Mouse (Mus musculus) cerebellum, postnatal 14 days (tissue): ENCODE results near the gene Msl1.

Source experiments
- DNase-seq, 2 experiments: peaks; one replicate each; pipeline ENCODE4 v3.0.0; 2021; ENCODE audit warnings: mixed read lengths in 2 of 2

The Msl1 gene

DNA sequence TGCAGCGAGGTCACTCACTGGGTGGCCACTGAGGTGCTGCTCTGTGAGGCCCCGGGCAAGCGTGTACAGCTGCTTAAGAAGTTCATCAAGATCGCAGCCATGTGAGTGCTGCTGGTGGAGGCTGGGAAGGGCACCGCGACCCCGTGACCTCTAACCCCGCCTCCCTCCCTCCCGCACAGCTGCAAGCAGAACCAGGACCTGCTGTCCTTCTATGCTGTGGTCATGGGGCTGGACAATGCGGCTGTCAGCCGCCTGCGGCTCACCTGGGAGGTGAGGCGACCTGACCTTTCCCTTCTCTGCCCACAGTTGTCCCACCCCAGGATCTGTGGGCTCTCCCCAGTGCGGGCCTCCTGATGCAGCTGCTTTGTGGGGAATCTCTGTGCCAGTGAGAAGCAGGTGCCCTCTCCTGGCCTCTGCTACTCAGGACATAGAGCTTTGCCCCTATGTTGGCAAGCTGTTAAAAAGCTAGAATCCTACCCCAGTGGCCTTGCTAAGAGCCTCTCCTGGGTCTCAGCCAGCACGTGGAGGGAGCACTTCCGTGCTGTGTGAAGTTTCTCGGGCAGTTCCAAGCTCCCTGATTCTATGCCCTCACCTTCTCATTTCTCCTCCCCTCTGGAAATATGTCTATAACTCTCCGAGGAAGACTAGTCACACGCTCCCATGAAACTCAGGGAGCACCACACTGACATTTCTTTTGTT, 54.0 kb downstream of the Msl1 start:
- DNase-seq, result no peak

DNA sequence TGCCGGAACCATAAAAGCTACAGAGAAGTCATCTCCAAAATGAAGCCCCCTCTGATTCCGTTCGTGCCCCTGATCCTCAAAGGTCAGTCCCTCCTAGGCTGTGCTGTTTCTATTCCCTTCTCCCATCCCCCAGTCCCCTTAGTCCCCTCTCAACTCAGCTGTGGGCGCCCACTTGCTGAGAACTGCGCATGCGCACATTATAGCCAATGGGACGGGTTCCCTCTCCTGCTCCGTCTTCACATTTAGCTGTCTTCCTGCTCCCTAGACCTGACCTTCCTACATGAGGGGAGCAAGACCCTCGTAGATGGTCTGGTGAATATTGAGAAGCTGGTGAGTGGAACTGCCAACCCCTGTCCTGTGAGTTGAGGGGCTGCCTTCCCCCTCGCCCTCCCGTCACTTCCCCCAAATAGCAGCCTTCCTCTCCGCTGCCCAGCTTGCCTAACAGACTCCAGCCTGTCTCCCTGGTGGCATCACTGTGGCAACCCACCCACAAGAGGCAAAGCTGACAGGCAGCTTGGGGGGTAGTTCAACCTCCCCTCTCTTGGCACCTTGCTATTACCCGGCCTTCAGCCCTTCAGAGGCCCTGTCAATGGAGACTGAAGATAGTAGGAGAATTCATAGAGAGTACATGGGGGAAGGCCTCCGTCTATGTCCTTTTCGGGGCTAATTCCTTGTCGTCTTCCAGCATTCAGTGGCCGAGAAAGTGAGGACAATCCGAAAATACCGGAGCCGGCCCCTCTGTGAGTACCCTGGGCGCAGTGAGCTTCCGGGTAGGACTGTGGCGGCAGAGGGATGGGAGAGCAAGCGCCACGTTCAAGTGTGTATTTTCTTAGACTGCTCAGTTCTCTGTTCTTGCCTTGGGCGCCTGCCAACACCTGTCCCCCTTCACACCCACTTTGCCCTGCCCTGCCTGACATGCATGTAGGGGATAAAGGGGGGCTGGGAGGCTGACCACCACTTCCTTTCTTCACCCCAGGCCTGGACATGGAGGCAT, 55.1 kb downstream of the Msl1 start:
- DNase-seq, result peak; percentile 53 to 70

DNA sequence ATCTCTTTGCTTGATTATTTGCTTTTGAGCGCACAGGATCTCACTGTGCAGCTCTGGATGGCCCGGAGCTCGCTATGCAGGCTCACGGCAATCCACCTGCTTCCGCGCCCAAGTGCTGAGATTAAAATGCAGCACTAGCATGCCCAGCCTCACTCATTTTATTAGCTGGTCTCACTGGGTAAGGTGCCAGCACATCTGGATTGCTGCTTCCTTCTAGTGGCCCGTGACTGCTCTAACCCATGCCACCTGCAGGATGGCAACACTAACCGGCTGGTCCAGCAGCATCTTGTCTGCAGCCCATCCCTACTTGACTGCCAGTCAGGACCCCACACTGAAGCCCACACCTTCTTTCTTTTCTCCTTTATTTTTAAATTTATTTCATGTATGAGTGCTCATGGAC, 58.8 kb downstream of the Msl1 start:
- no peak for DNase-seq

DNA sequence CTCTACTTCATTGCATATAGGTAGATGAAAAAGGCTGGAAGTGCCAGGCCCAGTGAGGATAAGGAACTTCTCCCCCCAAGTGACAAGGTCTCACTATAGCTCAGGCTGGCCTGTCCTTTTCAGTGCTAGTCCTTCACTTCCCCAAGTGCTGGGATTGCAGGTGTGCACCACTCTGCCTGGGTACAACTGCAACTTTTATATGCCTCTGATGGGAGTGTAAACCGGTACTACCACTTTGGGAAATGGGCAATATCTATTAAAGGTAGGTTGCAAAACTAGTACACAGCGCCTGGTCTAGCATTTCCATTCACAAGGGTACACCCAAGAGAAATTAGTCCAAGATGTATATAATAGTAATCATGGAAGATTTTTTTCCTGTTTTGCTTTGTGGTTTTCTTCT, 59.3 kb downstream of the Msl1 start:
- no peak for DNase-seq
